Mouse (Mus musculus) hindbrain, embryonic 14.5 days (tissue): Measurements from ENCODE around the gene Mtfp1. TPM values are rescaled to one million over a fixed set of nuclear protein-coding genes. Genes with fewer than 3 reads are reported as not detected.

Experiments
- ATAC-seq: fragments of 200-750 bp; cut with Nextera tagmentation; 2 replicates; pipeline ENCODE4 v1.8.0; 2017; ENCODE audit warnings: moderate number of reproducible peaks, mild to moderate bottlenecking, moderate TSS enrichment, moderate library complexity; ENCODE audit not compliant: low FRiP score
- DNase-seq: peaks from one replicate; pipeline ENCODE4 v3.0.0-alpha.2; 2015; ENCODE audit warnings: low spot score
- H3K27ac ChIP-seq: fragments of 300-500 bp; sonication (generic); 2 replicates; pipeline ENCODE4 v1.5.1; 2014; ENCODE audit warnings: mild to moderate bottlenecking, moderate library complexity
- H3K27me3 ChIP-seq: fragments of 300-500 bp; sonication (generic); 2 replicates; pipeline ENCODE4 v1.6.1; 2014; ENCODE audit warnings: mild to moderate bottlenecking, low read length, mixed read lengths; ENCODE audit not compliant: control insufficient read depth, insufficient read depth
- H3K36me3 ChIP-seq: fragments of 300-500 bp; sonication (generic); replicated peaks from 2 replicates; pipeline ENCODE4 v1.6.1; 2014; ENCODE audit not compliant: control insufficient read depth, insufficient read depth
- H3K4me1 ChIP-seq: fragments of 300-500 bp; sonication (generic); replicated peaks from 2 replicates; pipeline ENCODE4 v1.6.1; 2014; ENCODE audit warnings: antibody characterized with exemption, low read length, mixed read lengths; ENCODE audit not compliant: control insufficient read depth, insufficient read depth
- H3K4me2 ChIP-seq: fragments of 300-500 bp; sonication (generic); replicated peaks from 2 replicates; pipeline ENCODE4 v1.6.1; 2014; ENCODE audit warnings: mild to moderate bottlenecking, moderate library complexity
- H3K4me3 ChIP-seq: fragments of 300-500 bp; sonication (generic); replicated peaks from 2 replicates; pipeline ENCODE4 v1.5.1; 2014; ENCODE audit warnings: mild to moderate bottlenecking, low read length
- H3K9ac ChIP-seq: fragments of 300-500 bp; sonication (generic); 2 replicates; pipeline ENCODE4 v1.6.1; 2014
- H3K9me3 ChIP-seq: fragments of 300-500 bp; sonication (generic); 2 replicates; pipeline ENCODE4 v1.6.1; 2016; ENCODE audit warnings: low read length; ENCODE audit not compliant: control insufficient read depth
- WGBS: fragments of 180-500 bp; shearing (Covaris S2); extraction: QIAGEN DNeasy Blood & Tissue Kit; methylation state at CpG from one replicate; pipeline ENCODE4 v1.1.7; 2014; 5-methylcytosine and 5-hydroxymethylcytosine counted together
- polyA plus RNA-seq: library from polyadenylated mRNA; unstranded; fragments of >200 nt; fragmentation: Nextera tagmentation; extraction: Ambion mirVana; gene quantifications from 2 replicates; pipeline ENCODE4 v1.2.1, GENCODE M21; 2014

Mtfp1 gene
- polyA plus RNA-seq, 1 experiment from 2014 or later: 9.3 TPM

DNA sequence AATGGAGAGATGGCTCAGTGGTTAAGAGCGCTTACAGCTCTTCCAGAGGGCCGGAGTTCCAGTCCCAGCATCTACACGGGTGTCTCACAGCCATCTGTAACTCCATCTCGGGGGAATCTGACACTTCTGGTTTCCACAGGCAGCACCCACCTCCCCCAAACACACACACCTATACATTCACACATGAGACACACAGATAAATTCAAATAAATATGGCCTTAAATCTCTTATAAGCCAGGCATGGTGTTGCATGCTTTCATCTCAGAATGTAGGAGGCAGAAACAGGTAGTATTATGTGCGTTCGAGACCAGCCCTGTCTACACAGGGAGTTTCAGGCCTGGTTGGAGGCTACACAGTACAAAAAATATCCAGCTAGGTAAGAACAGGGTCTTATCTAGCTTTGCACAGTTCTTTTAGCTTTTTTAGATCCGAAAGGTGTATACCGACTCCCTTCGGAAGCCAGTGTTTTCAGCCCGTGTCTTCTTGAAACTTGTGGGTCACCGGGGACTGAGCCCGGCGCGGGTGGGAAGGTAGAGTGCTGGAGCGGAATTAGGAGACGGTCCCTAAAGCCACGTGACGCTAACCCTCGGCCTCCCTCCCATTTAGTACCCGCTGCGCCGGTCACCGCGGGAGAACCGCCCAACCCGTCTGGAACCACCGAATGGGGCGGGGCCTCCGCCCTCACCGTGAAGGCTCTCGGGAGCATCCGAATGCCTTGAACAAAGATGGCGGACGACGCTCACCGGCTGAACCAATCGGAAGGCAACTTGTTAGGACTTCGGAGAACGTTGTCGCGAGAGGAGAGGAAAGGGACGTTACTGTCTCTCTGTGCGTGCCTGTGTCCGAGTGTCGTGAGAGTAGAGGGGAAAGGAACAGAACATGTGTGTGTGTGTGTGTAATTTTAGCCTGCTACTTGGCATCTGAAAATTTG lies 1.1 kb upstream of the Mtfp1 start:
- ATAC-seq (peak; percentile 96), DNase-seq (peak; percentile 97)
- Histone ChIP-seq H3K36me3 (0 out of 2 replicates have a peak, but pooled peaks cover 6% of the 10 kb centered on the region), H3K4me3 (peak overlapping the region; percentile 46), H3K9ac (peak overlapping the region; percentile 73), H3K4me1 (peaks cover 19% of the 10 kb centered on the region), H3K4me2 (peak overlapping the region; percentile 68), H3K9me3 (no peaks in the 10 kb centered on the region), H3K27me3 (no peaks in the 10 kb centered on the region), H3K27ac (peak overlapping the region; percentile 95)
- WGBS: 4% methylated on average over 45 of the region's 45 CpGs

DNA sequence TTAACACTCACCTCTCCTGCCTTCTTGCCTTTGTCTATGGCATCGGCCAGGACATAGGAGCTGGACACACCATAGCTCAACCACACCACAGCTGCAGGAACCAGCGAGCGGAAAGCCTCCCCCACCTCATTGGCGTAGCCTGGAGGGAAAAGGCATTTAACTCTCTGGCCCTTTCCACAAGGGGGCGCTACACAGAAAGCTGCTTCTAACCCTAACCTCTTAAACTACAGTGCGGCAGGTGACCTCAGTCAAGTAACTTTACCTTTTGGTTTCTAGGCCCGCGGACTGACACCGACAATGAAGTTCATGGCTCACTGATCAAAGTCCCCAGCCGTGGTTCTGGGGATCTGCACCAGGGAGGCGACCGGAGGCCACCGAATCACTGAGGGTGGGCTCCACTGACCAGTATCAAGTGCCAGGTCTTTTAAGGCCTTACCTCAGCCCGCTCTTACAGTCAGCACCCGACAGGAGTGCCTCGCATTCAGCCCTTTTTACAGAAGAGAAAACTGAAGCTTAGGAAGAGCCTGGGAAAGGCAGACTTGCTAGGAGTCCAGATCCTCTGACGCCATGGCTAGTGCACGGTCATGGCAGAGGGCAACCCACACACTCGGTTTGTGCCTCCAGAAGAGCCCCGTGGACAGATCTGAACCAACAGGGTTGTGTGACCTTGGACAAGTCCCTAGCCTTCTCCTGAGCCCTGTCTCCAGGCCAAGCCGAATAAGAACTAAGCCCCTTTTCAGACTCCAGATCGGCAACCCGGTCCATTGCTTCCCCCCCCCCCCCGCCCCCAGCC lies 671 bp downstream of the Mtfp1 start:
- H3K4me1 ChIP-seq: peaks cover 19% of the 10 kb centered on the region
- no peaks in the 10 kb centered on the region for H3K27me3 ChIP-seq
- H3K9me3 ChIP-seq: no peaks in the 10 kb centered on the region
- 0 out of 2 replicates have a peak, but pooled peaks cover 7% of the 10 kb centered on the region for H3K36me3 ChIP-seq
- peak overlapping the region; percentile 46 for H3K4me3 ChIP-seq
- peak; percentile 39 for DNase-seq
- peak overlapping the region; percentile 45 for H3K9ac ChIP-seq
- ATAC-seq: no peak
- peak overlapping the region; percentile 52 for H3K27ac ChIP-seq
- 6% methylated on average over 23 of the region's 24 CpGs for WGBS
- peak overlapping the region; percentile 68 for H3K4me2 ChIP-seq

DNA sequence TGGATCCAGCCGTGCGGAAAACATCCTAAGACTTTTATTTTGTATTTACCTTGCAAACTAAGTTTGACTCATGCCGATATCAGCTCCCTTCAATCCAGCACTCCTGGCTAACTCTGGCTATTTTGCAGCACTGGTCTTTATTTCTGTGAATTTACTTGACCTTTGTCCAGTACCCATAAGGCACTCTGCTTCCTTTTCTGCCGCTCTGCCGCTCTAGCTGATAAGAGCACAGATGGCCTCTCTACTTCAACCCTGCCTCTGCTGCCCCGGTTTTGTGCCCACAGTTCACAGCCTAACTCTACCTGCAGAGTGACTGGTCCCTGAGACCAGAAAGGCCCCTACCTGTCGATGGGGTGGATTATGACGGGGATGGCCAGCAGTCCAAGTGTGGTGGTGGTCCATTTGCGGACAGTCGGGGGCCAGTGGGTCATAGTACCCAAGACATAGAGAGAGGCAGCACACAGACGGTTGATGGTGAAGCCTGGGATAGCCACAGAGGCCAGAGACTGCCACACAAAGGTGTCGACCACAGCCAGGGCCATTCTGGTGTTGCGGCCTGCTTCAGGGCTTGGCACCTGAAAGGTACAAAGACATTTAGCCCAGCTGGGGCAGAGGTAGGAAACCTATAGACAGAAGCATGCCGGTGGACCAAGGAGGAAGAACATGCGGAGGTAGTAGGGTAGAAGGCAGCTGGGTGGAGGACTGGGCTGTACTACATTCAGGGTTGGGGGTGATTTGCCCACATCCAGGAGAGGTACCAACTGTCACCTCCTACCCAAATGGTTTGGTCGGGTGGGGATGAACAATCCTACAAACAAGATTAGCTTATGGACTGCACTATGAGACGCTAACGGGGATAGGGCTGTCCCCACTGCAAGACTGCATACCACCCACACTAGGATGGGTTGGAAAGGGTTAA lies 1.5 kb downstream of the Mtfp1 start:
- WGBS: 87% methylated on average over 18 of the region's 18 CpGs
- H3K27me3 ChIP-seq: no peaks in the 10 kb centered on the region
- 0 out of 2 replicates have a peak overlapping the region, but pooled peaks have one; percentile 68 for H3K4me2 ChIP-seq
- H3K9me3 ChIP-seq: no peaks in the 10 kb centered on the region
- ATAC-seq (no peak), DNase-seq (no peak)
- H3K4me1 ChIP-seq: peaks cover 19% of the 10 kb centered on the region
- H3K36me3 ChIP-seq: 0 out of 2 replicates have a peak, but pooled peaks cover 7% of the 10 kb centered on the region
- H3K9ac ChIP-seq: no peak overlapping the region
- no peak overlapping the region for H3K4me3 ChIP-seq
- H3K27ac ChIP-seq: no peak overlapping the region

DNA sequence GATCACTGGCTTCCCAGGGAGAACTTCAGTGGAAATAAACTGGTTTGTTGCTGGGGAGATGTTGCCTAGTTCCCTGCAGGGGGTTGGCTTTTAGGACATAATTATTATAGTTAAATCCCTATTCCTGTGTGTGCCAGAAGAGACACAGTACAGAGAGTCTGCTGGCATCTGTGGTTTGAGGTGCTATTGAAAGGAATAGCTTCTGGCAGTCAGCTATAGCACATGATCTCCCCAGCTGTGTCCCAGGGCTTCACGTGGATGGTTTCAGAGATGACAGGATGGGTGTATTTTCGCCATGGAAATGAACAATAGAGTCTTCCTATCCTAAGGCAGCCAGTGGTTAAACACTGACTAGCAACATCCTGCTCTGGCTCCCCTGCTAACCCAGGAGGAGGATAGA lies 8.0 kb downstream of the Mtfp1 start:
- no peak overlapping the region for H3K27ac ChIP-seq
- 0 out of 2 replicates have a peak, but pooled peaks have one; percentile 21 for ATAC-seq
- H3K4me2 ChIP-seq: no peak overlapping the region
- H3K4me1 ChIP-seq: no peaks in the 10 kb centered on the region
- H3K9ac ChIP-seq: no peak overlapping the region
- H3K4me3 ChIP-seq: no peak overlapping the region
- 0 out of 2 replicates have a peak, but pooled peaks cover 7% of the 10 kb centered on the region for H3K36me3 ChIP-seq
- 63% methylated on average over 2 of the region's 2 CpGs for WGBS
- no peaks in the 10 kb centered on the region for H3K27me3 ChIP-seq
- DNase-seq: no peak
- no peaks in the 10 kb centered on the region for H3K9me3 ChIP-seq

DNA sequence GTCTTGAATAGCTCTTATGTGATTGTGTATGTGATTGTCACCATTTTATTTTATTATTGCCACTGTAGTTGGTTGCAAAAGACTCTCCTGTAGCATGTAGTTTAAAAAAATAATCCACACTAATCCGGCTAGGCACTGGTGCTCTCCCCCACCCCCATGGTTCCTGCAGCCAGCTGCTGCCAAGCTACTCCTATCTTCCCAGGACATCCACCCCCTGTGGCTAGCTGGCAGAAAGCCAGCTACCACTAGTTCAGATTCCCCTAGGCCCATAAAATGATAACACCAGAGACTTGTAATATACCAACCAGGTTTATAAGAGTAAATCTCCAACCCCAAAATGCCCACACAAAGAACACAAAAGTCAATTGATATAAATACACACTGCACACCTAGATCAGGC lies 9.0 kb downstream of the Mtfp1 start:
- ATAC-seq: no peak
- H3K4me2 ChIP-seq: no peak overlapping the region
- no peaks in the 10 kb centered on the region for H3K4me1 ChIP-seq
- 0 out of 2 replicates have a peak, but pooled peaks cover under 1% of the 10 kb centered on the region for H3K36me3 ChIP-seq
- H3K27ac ChIP-seq: no peak overlapping the region
- no peak overlapping the region for H3K9ac ChIP-seq
- 49% methylated on average over 1 of the region's 1 CpGs for WGBS
- H3K4me3 ChIP-seq: no peak overlapping the region
- no peaks in the 10 kb centered on the region for H3K27me3 ChIP-seq
- DNase-seq: no peak
- H3K9me3 ChIP-seq: no peaks in the 10 kb centered on the region

DNA sequence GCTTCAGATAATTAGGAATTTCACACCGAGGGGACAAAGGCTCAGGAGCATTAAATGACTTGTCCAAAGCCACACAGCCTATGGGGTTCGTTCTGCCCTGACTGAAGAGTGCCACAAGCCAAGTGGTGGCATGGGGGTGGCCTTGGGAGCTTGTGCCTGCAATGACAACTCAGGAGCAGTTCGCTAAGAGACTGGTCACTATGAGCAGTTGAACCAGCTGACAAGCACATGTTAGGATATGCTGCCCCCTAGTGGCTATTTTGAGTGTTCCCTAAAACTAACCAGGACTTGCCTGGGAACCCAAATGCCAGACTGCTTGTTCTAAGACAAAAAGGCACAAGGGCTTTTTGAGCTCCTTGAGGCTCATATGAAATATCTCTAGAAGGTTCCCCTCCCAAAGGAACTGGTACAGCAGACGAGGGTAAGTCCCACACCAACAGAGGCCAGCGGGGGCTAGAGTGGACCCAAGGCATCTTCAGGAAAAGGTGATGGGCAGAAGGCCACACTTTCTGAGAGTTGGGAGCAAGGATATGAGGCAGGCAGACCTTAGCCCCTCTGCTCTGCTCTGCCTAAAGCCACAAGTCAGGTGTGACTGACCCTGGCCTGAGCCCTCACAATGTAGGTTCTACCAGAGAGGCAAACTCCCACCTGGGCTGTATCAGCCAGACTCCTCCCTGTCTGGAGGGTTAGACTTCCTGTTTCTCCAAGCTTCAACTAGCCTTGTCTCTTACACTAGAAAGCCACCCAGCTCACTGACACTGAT lies 11.7 kb downstream of the Mtfp1 start:
- no peaks in the 10 kb centered on the region for H3K4me1 ChIP-seq
- H3K9ac ChIP-seq: no peak overlapping the region
- H3K4me3 ChIP-seq: no peak overlapping the region
- H3K27me3 ChIP-seq: no peaks in the 10 kb centered on the region
- no peak overlapping the region for H3K27ac ChIP-seq
- H3K4me2 ChIP-seq: no peak overlapping the region
- ATAC-seq: peak; percentile 48; the same call in 1 of the 2 replicates
- WGBS: 28% methylated on average over 5 of the region's 5 CpGs
- no peaks in the 10 kb centered on the region for H3K9me3 ChIP-seq
- peak; percentile 94 for DNase-seq
- H3K36me3 ChIP-seq: no peaks in the 10 kb centered on the region

DNA sequence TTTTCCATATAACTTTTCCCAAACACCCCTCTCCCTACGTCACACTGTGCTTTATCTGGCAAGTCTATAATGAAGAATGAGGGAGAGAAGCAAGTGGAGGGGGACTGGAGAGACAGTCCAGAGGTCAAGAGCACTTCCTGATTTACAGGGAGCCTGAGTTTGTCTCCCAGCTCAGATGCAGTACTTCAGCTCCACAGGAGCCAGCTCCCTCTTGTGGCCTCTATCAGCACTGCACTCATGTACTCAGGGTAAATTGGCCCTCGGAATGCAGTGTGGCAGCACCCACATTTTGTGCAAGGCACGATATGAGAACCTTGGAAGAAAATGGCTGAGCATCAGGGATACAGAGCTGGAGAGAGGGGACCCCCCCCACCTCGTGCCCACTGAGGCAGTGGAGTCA lies 15.0 kb downstream of the Mtfp1 start:
- Histone ChIP-seq H3K4me3 (no peak overlapping the region), H3K27ac (no peak overlapping the region), H3K27me3 (no peaks in the 10 kb centered on the region), H3K4me1 (no peaks in the 10 kb centered on the region), H3K9ac (no peak overlapping the region), H3K4me2 (no peak overlapping the region), H3K36me3 (no peaks in the 10 kb centered on the region), H3K9me3 (no peaks in the 10 kb centered on the region)
- ATAC-seq: no peak
- WGBS: 23% methylated on average over 4 of the region's 4 CpGs
- DNase-seq: peak; percentile 79

DNA sequence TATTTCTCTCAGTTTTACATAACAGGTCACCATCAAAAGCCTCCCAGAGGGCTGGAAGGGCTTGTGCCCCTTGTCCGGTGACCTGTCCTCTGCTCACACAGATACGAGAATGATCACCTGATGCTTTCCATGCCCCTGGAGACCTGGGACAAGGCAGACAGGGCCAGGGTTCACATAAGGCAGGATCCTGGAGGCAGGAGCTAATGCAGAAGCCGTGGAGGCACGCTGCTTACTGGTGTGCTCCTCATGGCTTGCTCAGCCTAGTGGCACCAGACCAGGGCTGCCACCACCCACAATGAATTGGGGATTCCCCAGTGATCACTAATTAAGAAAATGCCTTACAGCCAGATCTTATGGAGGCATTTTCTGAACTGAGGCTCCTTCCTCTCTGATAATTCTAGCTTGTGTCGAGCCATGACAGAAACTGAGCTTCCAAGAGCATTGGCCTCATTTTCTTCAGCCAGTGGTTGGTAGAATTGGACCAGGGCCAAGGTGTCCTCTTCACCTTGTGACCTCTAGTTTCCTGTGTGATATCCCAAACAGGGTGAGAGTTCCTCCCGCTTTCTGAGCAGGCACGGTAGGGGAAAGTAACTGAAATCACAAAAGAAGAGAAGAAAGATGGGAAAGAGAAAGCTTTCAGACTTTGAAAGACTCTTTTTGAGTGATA lies 16.8 kb downstream of the Mtfp1 start:
- ATAC-seq: no peak

More for the DNA sequence above, 16.8 kb downstream of the Mtfp1 start:
- DNase-seq: no peak
- Histone ChIP-seq H3K9me3 (no peaks in the 10 kb centered on the region), H3K4me3 (no peak overlapping the region), H3K9ac (no peak overlapping the region), H3K27ac (no peak overlapping the region), H3K36me3 (no peaks in the 10 kb centered on the region), H3K4me1 (no peaks in the 10 kb centered on the region), H3K27me3 (no peaks in the 10 kb centered on the region), H3K4me2 (no peak overlapping the region)
- WGBS: 87% methylated on average over 7 of the region's 7 CpGs
